Mouse (Mus musculus): Measurements from ENCODE around the gene Gsg1. TPM values are rescaled to one million over a fixed set of nuclear protein-coding genes. Genes with fewer than 3 reads are reported as not detected.

Gsg1 gene
- polyA plus RNA-seq, 2 experiments: 0.13 TPM; not detected in 1

DNA sequence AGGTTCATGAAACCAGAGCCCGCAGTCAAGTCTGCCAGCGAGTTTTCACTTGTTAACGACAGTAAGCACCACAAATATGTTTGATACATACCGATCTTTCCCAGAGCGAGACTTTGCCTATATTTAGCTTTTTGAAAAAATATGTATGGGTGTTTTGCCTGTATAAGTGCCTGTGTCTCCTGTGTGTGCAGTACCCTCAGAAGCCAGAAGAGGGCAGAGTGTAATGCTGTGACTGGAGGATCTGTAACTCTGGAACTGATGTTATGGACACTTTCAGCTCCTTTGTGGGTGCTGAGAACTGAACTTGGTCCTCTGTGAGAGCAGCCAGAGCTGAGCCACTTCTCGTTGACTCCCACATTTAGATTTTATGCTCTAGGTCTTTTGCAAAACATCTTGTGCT is 10.0 kb upstream of the Gsg1 start:
- no peak for TF ChIP-seq EP300 (IDR thresholded peaks at IDR 0.05; ENCODE audit: low read depth)
- TF ChIP-seq CTCF (IDR thresholded peaks at IDR 0.05; ENCODE audit: low read depth): peak; percentile 59
- Histone ChIP-seq H3K4me2 (ENCODE audit: low read depth) (no peak overlapping the region), H3K9me3 (ENCODE audit: control insufficient read depth, low read length) (peaks cover 3% of the 10 kb centered on the region; the same call in 1 of the 2 replicates), H3K36me3 (replicated peaks; ENCODE audit: control insufficient read depth, insufficient read depth, low read depth) (no peaks in the 10 kb centered on the region), H3K4me1 (replicated peaks; ENCODE audit: control insufficient read depth in 2 of 2, insufficient read depth in 2 of 2, low read length in 1 of 2) (no peaks in the 10 kb centered on the region; a peak in 1 of 4 replicates), H3K4me3 (ENCODE audit: insufficient read depth in 1 of 2, low read depth in 2 of 2, low read length in 2 of 2) (no peak overlapping the region), H3K9ac (replicated peaks) (no peak overlapping the region), H3K27me3 (ENCODE audit: control insufficient read depth, insufficient read depth, low read length) (no peaks in the 10 kb centered on the region), H3K27ac (no peak overlapping the region)
- no peak for DNase-seq (ENCODE audit: low read depth in 3 of 3, low spot score in 3 of 3)
- ATAC-seq (ENCODE audit: insufficient read depth): no peak
- 80% methylated on average over 6 of the region's 6 CpGs for WGBS (ENCODE audit: insufficient replicate concordance)

GRCm38 (mm10) chr6:135262565-135262964 is 8.4 kb upstream of the Gsg1 start:
- no peak overlapping the region for H3K27ac ChIP-seq
- no peaks in the 10 kb centered on the region for H3K4me1 ChIP-seq (replicated peaks; ENCODE audit: control insufficient read depth in 2 of 2, insufficient read depth in 2 of 2, low read length in 1 of 2)
- no peak overlapping the region for H3K4me2 ChIP-seq (ENCODE audit: low read depth)
- H3K9ac ChIP-seq (replicated peaks): no peak overlapping the region
- H3K9me3 ChIP-seq (ENCODE audit: control insufficient read depth, low read length): peaks cover 3% of the 10 kb centered on the region; the same call in 1 of the 2 replicates
- H3K36me3 ChIP-seq (replicated peaks; ENCODE audit: control insufficient read depth, insufficient read depth, low read depth): no peaks in the 10 kb centered on the region
- no peak overlapping the region for H3K4me3 ChIP-seq (ENCODE audit: insufficient read depth in 1 of 2, low read depth in 2 of 2, low read length in 2 of 2)
- ATAC-seq (ENCODE audit: insufficient read depth) (no peak), DNase-seq (ENCODE audit: low read depth in 3 of 3, low spot score in 3 of 3) (no peak)
- no peak for TF ChIP-seq CTCF (IDR thresholded peaks at IDR 0.05; ENCODE audit: low read depth)
- TF ChIP-seq EP300 (IDR thresholded peaks at IDR 0.05; ENCODE audit: low read depth): no peak
- WGBS (ENCODE audit: insufficient replicate concordance): 45% methylated on average over 2 of the region's 2 CpGs
- no peaks in the 10 kb centered on the region for H3K27me3 ChIP-seq (ENCODE audit: control insufficient read depth, insufficient read depth, low read length)

- Histone ChIP-seq H3K4me2 (ENCODE audit: low read depth) (no peak overlapping the region), H3K27me3 (ENCODE audit: control insufficient read depth, insufficient read depth, low read length) (no peaks in the 10 kb centered on the region), H3K27ac (no peak overlapping the region), H3K36me3 (replicated peaks; ENCODE audit: control insufficient read depth, insufficient read depth, low read depth) (no peaks in the 10 kb centered on the region), H3K4me3 (ENCODE audit: insufficient read depth in 1 of 2, low read depth in 2 of 2, low read length in 2 of 2) (no peak overlapping the region), H3K4me1 (replicated peaks; ENCODE audit: control insufficient read depth in 2 of 2, insufficient read depth in 2 of 2, low read length in 1 of 2) (no peaks in the 10 kb centered on the region), H3K9me3 (ENCODE audit: control insufficient read depth, low read length) (peaks cover 3% of the 10 kb centered on the region; the same call in 1 of the 2 replicates), H3K9ac (replicated peaks) (no peak overlapping the region)
- no peak for ATAC-seq (ENCODE audit: insufficient read depth)
- TF ChIP-seq CTCF (IDR thresholded peaks at IDR 0.05; ENCODE audit: low read depth) (no peak), EP300 (IDR thresholded peaks at IDR 0.05; ENCODE audit: low read depth) (no peak)
- 62% methylated on average over 9 of the region's 9 CpGs for WGBS (ENCODE audit: insufficient replicate concordance)
- no peak for DNase-seq (ENCODE audit: low read depth in 3 of 3, low spot score in 3 of 3)
Observed at GRCm38 (mm10) chr6:135261124-135261523, 7.0 kb upstream of the Gsg1 start.

DNA sequence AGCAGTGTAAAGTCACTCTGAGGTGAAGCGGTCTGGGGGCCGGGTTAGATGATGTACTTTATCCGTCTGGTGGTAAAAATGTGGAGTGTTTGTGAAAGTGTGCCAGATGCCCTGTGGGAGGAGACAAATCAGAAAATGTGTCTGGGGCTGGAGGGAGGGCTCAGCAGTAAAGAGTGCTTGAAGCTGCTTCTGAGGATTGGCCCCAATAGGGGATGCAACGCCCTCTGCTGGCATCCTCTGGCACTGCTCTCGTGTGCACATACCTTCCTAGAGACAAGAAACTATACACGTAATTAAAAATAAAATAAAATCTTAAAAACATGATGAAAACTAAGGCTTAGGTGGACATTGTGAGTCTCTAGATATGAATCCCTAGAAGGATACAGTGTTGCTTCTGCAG is 6.3 kb upstream of the Gsg1 start:
- WGBS (ENCODE audit: insufficient replicate concordance): 81% methylated on average over 6 of the region's 6 CpGs
- H3K9me3 ChIP-seq (ENCODE audit: control insufficient read depth, low read length): peaks cover 3% of the 10 kb centered on the region; the same call in 1 of the 2 replicates
- H3K4me2 ChIP-seq (ENCODE audit: low read depth): no peak overlapping the region
- TF ChIP-seq CTCF (IDR thresholded peaks at IDR 0.05; ENCODE audit: low read depth) (0 out of 2 replicates have a peak, but pooled peaks have one; percentile 42), EP300 (IDR thresholded peaks at IDR 0.05; ENCODE audit: low read depth) (no peak)
- H3K4me1 ChIP-seq (replicated peaks; ENCODE audit: control insufficient read depth in 2 of 2, insufficient read depth in 2 of 2, low read length in 1 of 2): no peaks in the 10 kb centered on the region
- no peaks in the 10 kb centered on the region for H3K27me3 ChIP-seq (ENCODE audit: control insufficient read depth, insufficient read depth, low read length)
- H3K36me3 ChIP-seq (replicated peaks; ENCODE audit: control insufficient read depth, insufficient read depth, low read depth): no peaks in the 10 kb centered on the region
- no peak overlapping the region for H3K9ac ChIP-seq (replicated peaks)
- H3K4me3 ChIP-seq (ENCODE audit: insufficient read depth in 1 of 2, low read depth in 2 of 2, low read length in 2 of 2): no peak overlapping the region
- no peak for ATAC-seq (ENCODE audit: insufficient read depth)
- no peak for DNase-seq (ENCODE audit: low read depth in 3 of 3, low spot score in 3 of 3)
- H3K27ac ChIP-seq: no peak overlapping the region

DNA sequence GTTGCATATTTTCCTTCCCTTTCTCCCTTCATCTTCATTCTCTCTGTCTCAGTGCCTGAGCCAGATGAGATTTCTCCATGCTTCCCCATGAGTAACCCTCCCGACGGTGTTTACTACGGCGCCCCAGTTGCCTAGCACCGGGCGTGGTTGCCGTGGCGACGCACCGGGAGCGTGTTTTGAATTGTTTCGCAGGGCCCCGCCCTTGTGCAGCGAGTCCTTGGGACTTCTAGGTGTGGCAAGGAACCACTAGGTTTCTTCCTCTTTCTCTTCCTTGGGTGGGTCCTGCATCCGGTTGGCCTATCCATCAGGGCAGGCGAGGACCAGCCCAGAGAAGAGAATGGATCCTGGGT is 1.4 kb downstream of the Gsg1 start:
- Histone ChIP-seq H3K27ac (no peak overlapping the region), H3K4me1 (replicated peaks; ENCODE audit: control insufficient read depth in 2 of 2, insufficient read depth in 2 of 2, low read length in 1 of 2) (peaks cover 0 to 6% of the 10 kb centered on the region in 2 experiments; a peak in 2 of 4 replicates), H3K9ac (replicated peaks) (no peak overlapping the region), H3K27me3 (ENCODE audit: control insufficient read depth, insufficient read depth, low read length) (peaks cover 15% of the 10 kb centered on the region; the same call in 1 of the 2 replicates), H3K4me2 (ENCODE audit: low read depth) (no peak overlapping the region; the same call in 1 of the 2 replicates), H3K4me3 (ENCODE audit: insufficient read depth in 1 of 2, low read depth in 2 of 2, low read length in 2 of 2) (no peak overlapping the region), H3K36me3 (replicated peaks; ENCODE audit: control insufficient read depth, insufficient read depth, low read depth) (no peaks in the 10 kb centered on the region), H3K9me3 (ENCODE audit: control insufficient read depth, low read length) (no peaks in the 10 kb centered on the region)
- TF ChIP-seq CTCF (IDR thresholded peaks at IDR 0.05; ENCODE audit: low read depth): no peak
- TF ChIP-seq EP300 (IDR thresholded peaks at IDR 0.05; ENCODE audit: low read depth): no peak
- ATAC-seq (ENCODE audit: insufficient read depth): peak; percentile 48; the same call in 1 of the 2 replicates
- WGBS (ENCODE audit: insufficient replicate concordance): 2% methylated on average over 16 of the region's 16 CpGs
- DNase-seq (ENCODE audit: low read depth in 3 of 3, low spot score in 3 of 3): peak in 2 of 3 experiments; percentile 17 to 55
